Mouse (Mus musculus) intestine, postnatal 0 days (tissue): ENCODE results near the gene Get4. TPM values are rescaled to one million over a fixed set of nuclear protein-coding genes. Genes with fewer than 3 reads are reported as not detected.

Experiments
- ATAC-seq: fragments of 200-750 bp; cut with Nextera tagmentation; 2 replicates; pipeline ENCODE4 v1.8.0; 2017; ENCODE audit warnings: mild to moderate bottlenecking, moderate TSS enrichment, moderate library complexity
- H3K27ac ChIP-seq: fragments of 300-500 bp; sonication (generic); 2 replicates; pipeline ENCODE4 v1.5.1; 2014; ENCODE audit warnings: mild to moderate bottlenecking, low read depth, low read length, moderate library complexity
- H3K27me3 ChIP-seq: fragments of 300-500 bp; sonication (generic); replicated peaks from 2 replicates; pipeline ENCODE4 v1.6.1; 2014; ENCODE audit warnings: low read length, mixed read lengths; ENCODE audit not compliant: control insufficient read depth, insufficient read depth
- H3K36me3 ChIP-seq: fragments of 300-500 bp; sonication (generic); 2 replicates; pipeline ENCODE4 v1.6.1; 2014; ENCODE audit warnings: mild to moderate bottlenecking, moderate library complexity; ENCODE audit not compliant: control insufficient read depth, insufficient read depth
- H3K4me1 ChIP-seq: fragments of 300-500 bp; sonication (generic); replicated peaks from 2 replicates; pipeline ENCODE4 v1.6.1; 2014; ENCODE audit warnings: antibody characterized with exemption, low read length, mixed read lengths; ENCODE audit not compliant: control insufficient read depth, insufficient read depth
- H3K4me2 ChIP-seq: fragments of 300-500 bp; sonication (generic); replicated peaks from 2 replicates; pipeline ENCODE4 v1.6.1; 2014; ENCODE audit warnings: low read depth, mild to moderate bottlenecking, moderate library complexity
- H3K4me3 ChIP-seq: fragments of 300-500 bp; sonication (generic); 2 replicates; pipeline ENCODE4 v1.5.1; 2014; ENCODE audit warnings: low read depth, low read length
- H3K9ac ChIP-seq: fragments of 300-500 bp; sonication (generic); 2 replicates; pipeline ENCODE4 v1.6.1; 2014; ENCODE audit warnings: mild to moderate bottlenecking, low read depth, low read length
- H3K9me3 ChIP-seq: fragments of 300-500 bp; sonication (generic); 2 replicates; pipeline ENCODE4 v1.6.1; 2016; ENCODE audit warnings: mixed run types; ENCODE audit not compliant: control insufficient read depth
- CTCF ChIP-seq: sonication (generic); IDR thresholded peaks from 2 replicates; pipeline ENCODE4 v1.5.1; 2016; ENCODE audit warnings: low read depth, mild to moderate bottlenecking, control low read depth, antibody characterized with exemption, moderate library complexity
- WGBS: fragments of 180-500 bp; shearing (Covaris S2); extraction: QIAGEN DNeasy Blood & Tissue Kit; methylation state at CpG from one replicate; pipeline ENCODE4 v1.1.7; 2014; 5-methylcytosine and 5-hydroxymethylcytosine counted together
- polyA plus RNA-seq: library from polyadenylated mRNA; unstranded; fragments of >200 nt; fragmentation: Nextera tagmentation; extraction: Ambion mirVana; gene quantifications from 2 replicates; pipeline ENCODE4 v1.2.1, GENCODE M21; 2015

Get4 gene
- polyA plus RNA-seq, 1 experiment from 2014 or later, result 129 TPM

DNA sequence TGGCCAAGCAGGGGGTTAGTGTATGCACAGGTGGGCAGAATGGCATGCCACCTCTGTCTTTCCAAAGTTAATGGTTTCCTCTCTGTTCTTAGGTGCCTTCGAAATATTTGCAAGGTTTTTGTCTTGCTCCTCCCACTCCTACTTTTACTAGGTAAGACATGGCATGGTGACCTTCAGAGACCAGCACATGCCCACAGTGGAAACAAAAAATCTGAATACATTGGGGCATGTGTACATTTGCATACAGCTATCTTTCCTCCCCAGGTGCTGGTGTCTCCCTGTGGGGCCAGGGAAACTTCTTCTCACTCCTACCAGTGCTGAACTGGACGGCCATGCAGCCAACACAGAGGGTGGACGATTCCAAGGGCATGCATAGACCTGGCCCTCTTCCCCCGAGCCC lies 17.7 kb upstream of the Get4 start:
- H3K27ac ChIP-seq, result no peak overlapping the region
- no peaks in the 10 kb centered on the region for H3K9me3 ChIP-seq
- peaks cover 88% of the 10 kb centered on the region for H3K36me3 ChIP-seq
- 91% methylated on average over 4 of the region's 4 CpGs for WGBS
- H3K9ac ChIP-seq, result no peak overlapping the region
- no peaks in the 10 kb centered on the region for H3K4me1 ChIP-seq
- TF ChIP-seq CTCF, result no peak
- no peak for ATAC-seq
- H3K27me3 ChIP-seq, result no peaks in the 10 kb centered on the region
- H3K4me2 ChIP-seq, result no peak overlapping the region
- H3K4me3 ChIP-seq, result no peak overlapping the region

- ATAC-seq, result no peak
- no peak overlapping the region for H3K9ac ChIP-seq
- H3K36me3 ChIP-seq, result peaks cover 95% of the 10 kb centered on the region
- H3K27ac ChIP-seq, result no peak overlapping the region
- no peaks in the 10 kb centered on the region for H3K9me3 ChIP-seq
- no peak overlapping the region for H3K4me3 ChIP-seq
- H3K4me2 ChIP-seq, result no peak overlapping the region
- no peak for TF ChIP-seq CTCF
- H3K4me1 ChIP-seq, result no peaks in the 10 kb centered on the region
- H3K27me3 ChIP-seq, result no peaks in the 10 kb centered on the region
- WGBS, result 76% methylated on average over 4 of the region's 4 CpGs
These were observed 14.7 kb upstream of the Get4 start for GRCm38 (mm10) chr5:139237436-139237835.

GRCm38 (mm10) chr5:139241022-139241761 lies 10.9 kb upstream of the Get4 start:
- no peak overlapping the region for H3K4me2 ChIP-seq
- ATAC-seq, result no peak
- no peak overlapping the region for H3K9ac ChIP-seq
- H3K27me3 ChIP-seq, result no peaks in the 10 kb centered on the region
- H3K4me1 ChIP-seq, result no peaks in the 10 kb centered on the region
- TF ChIP-seq CTCF, result no peak
- no peak overlapping the region for H3K27ac ChIP-seq
- no peaks in the 10 kb centered on the region for H3K9me3 ChIP-seq
- H3K4me3 ChIP-seq, result no peak overlapping the region
- H3K36me3 ChIP-seq, result peaks cover 86% of the 10 kb centered on the region
- WGBS, result 89% methylated on average over 15 of the region's 15 CpGs

DNA sequence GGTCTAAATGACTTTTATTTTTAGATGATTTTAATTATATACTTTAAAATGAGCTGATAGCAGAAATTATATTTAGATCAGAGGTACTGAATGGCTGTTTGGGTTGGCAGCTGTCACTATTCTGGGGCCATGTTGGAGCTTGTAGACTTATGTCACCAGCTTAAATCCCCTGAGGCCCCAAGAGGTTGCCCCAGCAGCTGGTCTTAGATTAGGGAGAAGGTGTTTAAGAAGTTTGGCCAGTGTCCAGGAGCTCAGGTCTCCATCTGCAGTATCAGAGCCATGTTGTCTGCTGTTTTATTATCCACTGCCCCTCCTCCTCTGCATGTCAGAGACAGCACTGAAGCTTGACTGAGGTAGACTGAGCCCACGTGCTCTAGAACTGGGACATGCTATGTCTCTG lies 8.7 kb upstream of the Get4 start:
- peaks cover 87% of the 10 kb centered on the region for H3K36me3 ChIP-seq
- no peak overlapping the region for H3K27ac ChIP-seq
- no peak for ATAC-seq
- H3K9me3 ChIP-seq, result no peaks in the 10 kb centered on the region
- H3K4me3 ChIP-seq, result no peak overlapping the region
- H3K9ac ChIP-seq, result no peak overlapping the region
- no peak for TF ChIP-seq CTCF
- 70% methylated on average over 1 of the region's 1 CpGs for WGBS
- H3K27me3 ChIP-seq, result no peaks in the 10 kb centered on the region
- H3K4me1 ChIP-seq, result no peaks in the 10 kb centered on the region
- no peak overlapping the region for H3K4me2 ChIP-seq

GRCm38 (mm10) chr5:139247767-139248166 lies 4.4 kb upstream of the Get4 start:
- no peak overlapping the region for H3K4me3 ChIP-seq
- 67% methylated on average over 3 of the region's 3 CpGs for WGBS
- TF ChIP-seq CTCF, result no peak
- no peak overlapping the region for H3K9ac ChIP-seq
- H3K4me2 ChIP-seq, result no peak overlapping the region
- no peak for ATAC-seq
- H3K27me3 ChIP-seq, result no peaks in the 10 kb centered on the region
- H3K27ac ChIP-seq, result no peak overlapping the region
- no peaks in the 10 kb centered on the region for H3K4me1 ChIP-seq
- no peaks in the 10 kb centered on the region for H3K9me3 ChIP-seq
- H3K36me3 ChIP-seq, result peaks cover 53% of the 10 kb centered on the region

DNA sequence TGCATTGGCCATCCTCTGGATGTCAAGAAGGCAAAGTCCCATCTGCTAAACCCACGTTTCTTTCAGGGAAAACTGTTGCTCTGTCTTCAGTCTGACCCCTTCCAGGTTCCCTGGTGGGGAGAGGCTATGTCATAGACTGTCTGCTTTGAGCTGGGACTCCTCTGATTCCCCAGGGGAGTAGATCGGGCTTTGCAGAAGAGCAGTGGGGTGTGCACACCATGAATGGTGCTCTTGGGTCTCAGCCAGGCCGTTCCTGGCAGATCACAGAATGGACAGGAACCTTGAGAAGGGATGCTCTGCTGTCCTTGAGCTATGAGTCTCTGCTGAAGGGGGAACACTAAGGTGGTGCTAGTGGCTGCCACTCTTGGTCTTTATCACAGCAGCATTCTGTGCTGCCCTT lies 3.3 kb upstream of the Get4 start:
- ATAC-seq, result no peak
- Histone ChIP-seq H3K36me3 (peaks cover 49% of the 10 kb centered on the region), H3K4me3 (no peak overlapping the region), H3K27me3 (no peaks in the 10 kb centered on the region), H3K9me3 (no peaks in the 10 kb centered on the region), H3K4me2 (no peak overlapping the region), H3K4me1 (0 out of 2 replicates have a peak, but pooled peaks cover 4% of the 10 kb centered on the region), H3K27ac (no peak overlapping the region), H3K9ac (no peak overlapping the region)
- 82% methylated on average over 3 of the region's 3 CpGs for WGBS
- no peak for TF ChIP-seq CTCF

- Histone ChIP-seq H3K36me3 (peaks cover 29% of the 10 kb centered on the region), H3K4me1 (peaks cover 9% of the 10 kb centered on the region; the same call in 1 of the 2 replicates), H3K4me2 (peak overlapping the region; percentile 86), H3K9me3 (no peaks in the 10 kb centered on the region), H3K4me3 (no peak overlapping the region), H3K9ac (no peak overlapping the region), H3K27ac (0 out of 2 replicates have a peak overlapping the region, but pooled peaks have one; percentile 86), H3K27me3 (no peaks in the 10 kb centered on the region)
- TF ChIP-seq CTCF, result no peak
- WGBS, result 78% methylated on average over 7 of the region's 7 CpGs
- no peak for ATAC-seq
These were observed 845 bp upstream of the Get4 start for GRCm38 (mm10) chr5:139251279-139251678.
